Mouse (Mus musculus) CH12.LX (cell line): ENCODE data around the gene Cdkl4. TPM values are rescaled to one million over a fixed set of nuclear protein-coding genes. Genes with fewer than 3 reads are reported as not detected.

Source experiments
- DNase-seq: peaks from one replicate; pipeline ENCODE4 v3.0.0-alpha.2; 2013; ENCODE audit errors: extremely low read depth
- H3K27ac ChIP-seq: 2 replicates; pipeline ENCODE4 v1.5.1; 2012; ENCODE audit warnings: low read depth, mild to moderate bottlenecking, control low read depth, moderate library complexity; ENCODE audit not compliant: insufficient read depth
- H3K27me3 ChIP-seq: replicated peaks from 2 replicates; pipeline ENCODE3; 2012; ENCODE audit warnings: inconsistent platforms
- H3K36me3 ChIP-seq, 2 experiments: replicated peaks in 1 of 2; 2 replicates each; pipeline versions ENCODE3 to v1.6.1; 2012; ENCODE audit warnings: inconsistent platforms in 1 of 2, low read length in 1 of 2, mild to moderate bottlenecking in 1 of 2, mixed read lengths in 1 of 2, moderate library complexity in 1 of 2; ENCODE audit not compliant: control insufficient read depth in 1 of 2, insufficient read depth in 1 of 2
- H3K4me1 ChIP-seq, 2 experiments: 2 replicates each; pipeline ENCODE4 v1.6.1; 2012; ENCODE audit warnings: inconsistent platforms in 1 of 2, moderate library complexity in 1 of 2; ENCODE audit not compliant: insufficient read depth in 2 of 2, control insufficient read depth in 1 of 2
- H3K4me2 ChIP-seq: 2 replicates; pipeline ENCODE4 v1.6.1; 2012; ENCODE audit warnings: low read depth, mild to moderate bottlenecking, control low read depth; ENCODE audit not compliant: poor library complexity, insufficient read depth, severe bottlenecking
- H3K4me3 ChIP-seq, 3 experiments: fragments of 150-350 bp in 1 of 3; sonication (generic) in 1 of 3; replicated peaks in 1 of 3; 2 replicates each; pipeline versions ENCODE3 to v1.5.1; 2011 to 2012; ENCODE audit warnings: low read depth in 2 of 3, low read length in 2 of 3, mild to moderate bottlenecking in 2 of 3, moderate library complexity in 2 of 3, control low read depth in 1 of 3, improper control_type of control experiment in 1 of 3, inconsistent platforms in 1 of 3, mixed read lengths in 1 of 3; ENCODE audit not compliant: poor library complexity in 1 of 3
- H3K79me2 ChIP-seq: replicated peaks from 2 replicates; pipeline ENCODE4 v1.6.1; 2012; ENCODE audit warnings: mild to moderate bottlenecking, moderate library complexity; ENCODE audit not compliant: control insufficient read depth, poor library complexity, insufficient read depth, severe bottlenecking; ENCODE audit errors: extremely low read depth
- H3K9ac ChIP-seq: 2 replicates; pipeline ENCODE4 v1.6.1; 2012; ENCODE audit warnings: low read depth, mild to moderate bottlenecking, control low read depth, moderate library complexity; ENCODE audit not compliant: insufficient read depth
- H3K9me3 ChIP-seq: replicated peaks from 2 replicates; pipeline ENCODE3; 2012; ENCODE audit warnings: low read length, inconsistent platforms, mixed read lengths
- CTCF ChIP-seq, 2 experiments: IDR thresholded peaks in 1 of 2; conservative IDR thresholded peaks in 1 of 2; 2 replicates each; pipeline ENCODE4 v1.5.1; 2011 to 2012; ENCODE audit warnings: low read depth in 2 of 2, low read length in 2 of 2, improper control_type of control experiment in 1 of 2, inconsistent platforms in 1 of 2, mild to moderate bottlenecking in 1 of 2, moderate library complexity in 1 of 2
- E2F4 ChIP-seq: IDR thresholded peaks from 2 replicates; pipeline ENCODE4 v1.6.1; 2011; ENCODE audit warnings: low read depth, low read length, improper control_type of control experiment; ENCODE audit not compliant: insufficient replicate concordance
- ELF1 ChIP-seq: IDR thresholded peaks from 2 replicates; pipeline ENCODE4 v1.6.1; 2014; ENCODE audit warnings: low read depth, mild to moderate bottlenecking, inconsistent platforms, low read length, improper control_type of control experiment
- EP300 ChIP-seq: IDR thresholded peaks from 2 replicates; pipeline ENCODE4 v1.6.1; 2011; ENCODE audit warnings: low read length, improper control_type of control experiment
- MAFK ChIP-seq: IDR thresholded peaks from 2 replicates; pipeline ENCODE4 v1.6.1; 2011; ENCODE audit warnings: low read length, improper control_type of control experiment; ENCODE audit not compliant: insufficient replicate concordance
- MYC ChIP-seq: IDR thresholded peaks from 2 replicates; pipeline ENCODE4 v1.6.1; 2011; ENCODE audit warnings: low read depth, mild to moderate bottlenecking, improper control_type of control experiment, low read length
- NRF1 ChIP-seq: IDR thresholded peaks from 2 replicates; pipeline ENCODE4 v1.6.1; 2014; ENCODE audit warnings: low read depth, mild to moderate bottlenecking, inconsistent platforms, low read length, improper control_type of control experiment, moderate library complexity
- RAD21 ChIP-seq: IDR thresholded peaks from 2 replicates; pipeline ENCODE4 v1.6.1; 2011; ENCODE audit warnings: low read depth, mild to moderate bottlenecking, low read length, improper control_type of control experiment, moderate library complexity
- RCOR1 ChIP-seq: conservative IDR thresholded peaks from 2 replicates; pipeline ENCODE4 v1.6.1; 2012; ENCODE audit warnings: low read depth, mild to moderate bottlenecking, inconsistent platforms, low read length, improper control_type of control experiment
- SMC3 ChIP-seq: IDR thresholded peaks from 2 replicates; pipeline ENCODE4 v1.6.1; 2011; ENCODE audit warnings: low read depth, low read length, improper control_type of control experiment
- TCF12 ChIP-seq: IDR thresholded peaks from 2 replicates; pipeline ENCODE4 v1.6.1; 2014; ENCODE audit warnings: low read depth, mild to moderate bottlenecking, inconsistent platforms, low read length, improper control_type of control experiment
- UBTF ChIP-seq: IDR thresholded peaks from 2 replicates; pipeline ENCODE4 v1.6.1; 2012; ENCODE audit warnings: low read depth, mild to moderate bottlenecking, inconsistent platforms, low read length, improper control_type of control experiment, moderate library complexity
- USF2 ChIP-seq: conservative IDR thresholded peaks from 2 replicates; pipeline ENCODE4 v1.6.1; 2011; ENCODE audit warnings: low read depth, low read length, improper control_type of control experiment
- dilution Hi-C: fragments of 300-500 bp; cut with MboI; formaldehyde crosslinking; loops from 2 replicates; pipeline ENCODE4 v1.14.3; 2020; ENCODE audit warnings: low sequenced_read_pairs; ENCODE audit not compliant: extremely low pct_unique_long_range_greater_than_20kb, extremely low pct_ligation_motif_present
- in situ Hi-C: fragments of 300-500 bp; cut with MboI; formaldehyde crosslinking; loops from 3 replicates; pipeline ENCODE4 v1.14.3; 2019; ENCODE audit warnings: low sequenced_read_pairs, low pct_ligation_motif_present, low pct_unique_long_range_greater_than_20kb, mixed read lengths
- polyA plus RNA-seq: library from polyadenylated mRNA; unstranded; fragments of >175 nt; gene quantifications from 2 replicates; pipeline ENCODE4 v1.2.1, GENCODE M21; 2012; ENCODE audit warnings: low read depth; ENCODE audit not compliant: insufficient read length
- total RNA-seq, 2 experiments: library from RNA; depleted of rRNA; stranded (reverse); fragments of 300-350 nt in 1 of 2; fragments of >200 nt in 1 of 2; gene quantifications; 2 replicates each; pipeline ENCODE4 v1.2.3; 2012 to 2014

Cdkl4 gene
- total and polyA plus RNA-seq, 3 experiments, result 0.76 to 2.0 (median 1.2) TPM

- in situ Hi-C loops (no loop called here), dilution Hi-C loops (no loop called here)
- no peak for DNase-seq
- Histone ChIP-seq H3K79me2 (no peaks in the 10 kb centered on the region), H3K9me3 (no peaks in the 10 kb centered on the region), H3K27me3 (no peaks in the 10 kb centered on the region), H3K27ac (no peak overlapping the region), H3K9ac (no peak overlapping the region), H3K4me1 (peaks cover 3 to 9% of the 10 kb centered on the region in 2 experiments; a peak in 2 of 4 replicates), H3K36me3 (peaks cover 0 to 4% of the 10 kb centered on the region in 2 experiments), H3K4me3 (no peak overlapping the region), H3K4me2 (no peak overlapping the region)
- TF ChIP-seq NRF1 (no peak), MAFK (peak; percentile 68; the same call in 1 of the 2 replicates), EP300 (no peak), E2F4 (no peak), UBTF (no peak)
Measured at GRCm38 (mm10) chr17:80520537-80520936, 57.1 kb downstream of the Cdkl4 start.

DNA sequence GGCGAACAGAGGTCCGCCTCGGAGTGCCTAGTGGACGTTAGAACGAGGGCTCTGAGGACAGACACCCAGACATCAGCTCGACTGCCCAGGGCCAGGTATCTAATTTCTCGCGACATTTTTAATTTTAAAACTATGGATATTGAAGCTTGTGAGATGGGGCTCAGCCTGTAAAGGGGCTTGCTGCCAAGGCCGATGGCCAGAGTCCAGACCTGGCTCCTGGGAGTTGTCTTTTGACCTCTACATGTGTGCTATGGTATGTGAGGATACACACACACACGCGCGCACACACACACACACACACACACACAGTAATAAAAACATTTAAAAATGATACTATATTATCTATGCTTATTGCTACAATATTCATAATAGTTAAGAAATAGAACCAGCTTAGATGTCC is 58.8 kb downstream of the Cdkl4 start:
- Histone ChIP-seq H3K36me3 (no peaks in the 10 kb centered on the region), H3K27ac (no peak overlapping the region), H3K4me1 (peaks cover 5 to 15% of the 10 kb centered on the region in 2 experiments), H3K4me2 (no peak overlapping the region), H3K9ac (no peak overlapping the region), H3K27me3 (no peaks in the 10 kb centered on the region), H3K4me3 (no peak overlapping the region), H3K9me3 (no peaks in the 10 kb centered on the region), H3K79me2 (no peaks in the 10 kb centered on the region)
- in situ Hi-C loops, result no loop called here
- TF ChIP-seq SMC3 (no peak), RCOR1 (no peak), ELF1 (no peak)
- dilution Hi-C loops, result no loop called here
- DNase-seq, result no peak

- Histone ChIP-seq H3K4me1 (peaks cover 5 to 19% of the 10 kb centered on the region in 2 experiments), H3K9me3 (peaks cover 3% of the 10 kb centered on the region), H3K4me3 (no peak overlapping the region), H3K27me3 (no peaks in the 10 kb centered on the region), H3K36me3 (no peaks in the 10 kb centered on the region), H3K4me2 (no peak overlapping the region), H3K9ac (no peak overlapping the region), H3K79me2 (no peaks in the 10 kb centered on the region), H3K27ac (no peak overlapping the region)
- TF ChIP-seq SMC3 (peak; percentile 66), MYC (no peak), CTCF (conservative IDR thresholded peaks at IDR 0.05 in 1 of 2, IDR thresholded peaks at IDR 0.05 in 1 of 2; ENCODE audit: low read depth in 2 of 2, low read length in 2 of 2) (peak in 1 of 2 experiments; percentile 61; a peak in 2 of 4 replicates), TCF12 (0 out of 2 replicates have a peak, but pooled peaks have one; percentile 15), RAD21 (peak; percentile 46), USF2 (no peak)
- no peak for DNase-seq
- dilution Hi-C loops, result no loop called here
- in situ Hi-C loops, result no loop called here
Measured at GRCm38 (mm10) chr17:80517244-80517643, 60.4 kb downstream of the Cdkl4 start.
